Mouse (Mus musculus): ENCODE measurements around the gene Etv5. TPM values are rescaled to one million over a fixed set of nuclear protein-coding genes. Genes with fewer than 3 reads are reported as not detected.
A peak's percentile ranks its signal among the peaks of the same experiment; 100 is the strongest.

Gene Etv5
- total and polyA plus RNA-seq, 3 experiments, result 2.6 to 4.5 (median 3.5) TPM

- Histone ChIP-seq H3K9me3 (replicated peaks; ENCODE audit: low read length) (peaks cover 5% of the 10 kb centered on the region), H3K27me3 (replicated peaks) (no peaks in the 10 kb centered on the region), H3K36me3 (replicated peaks in 1 of 2; ENCODE audit: control insufficient read depth in 1 of 2, insufficient read depth in 1 of 2, low read length in 1 of 2) (no peaks in the 10 kb centered on the region), H3K4me3 (replicated peaks in 1 of 3; ENCODE audit: low read depth in 2 of 3, low read length in 2 of 3, poor library complexity in 1 of 3) (no peak overlapping the region), H3K9ac (ENCODE audit: insufficient read depth, low read depth) (no peak overlapping the region), H3K79me2 (replicated peaks; ENCODE audit: control insufficient read depth, extremely low read depth, insufficient read depth, poor library complexity, severe bottlenecking) (no peaks in the 10 kb centered on the region), H3K4me2 (ENCODE audit: insufficient read depth, low read depth, poor library complexity, severe bottlenecking) (no peak overlapping the region), H3K4me1 (ENCODE audit: control insufficient read depth in 1 of 2, insufficient read depth in 2 of 2) (peaks cover 2 to 21% of the 10 kb centered on the region in 2 experiments; a peak in 3 of 4 replicates), H3K27ac (ENCODE audit: insufficient read depth, low read depth) (no peak overlapping the region)
- dilution Hi-C loops (cut with MboI; ENCODE audit: extremely low pct_ligation_motif_present, extremely low pct_unique_long_range_greater_than_20kb, low sequenced_read_pairs) (no loop called here), in situ Hi-C loops (cut with MboI; ENCODE audit: low pct_ligation_motif_present, low pct_unique_long_range_greater_than_20kb, low sequenced_read_pairs) (no loop called here)
- TF ChIP-seq MAFK (IDR thresholded peaks at IDR 0.05; ENCODE audit: insufficient replicate concordance, low read length) (peak; percentile 98), TCF12 (IDR thresholded peaks at IDR 0.05; ENCODE audit: low read depth, low read length) (no peak)
- no peak for DNase-seq (ENCODE audit: extremely low read depth)
Measured at GRCm38 (mm10) chr16:22351194-22351593, 88.3 kb downstream of the Etv5 start.

DNA sequence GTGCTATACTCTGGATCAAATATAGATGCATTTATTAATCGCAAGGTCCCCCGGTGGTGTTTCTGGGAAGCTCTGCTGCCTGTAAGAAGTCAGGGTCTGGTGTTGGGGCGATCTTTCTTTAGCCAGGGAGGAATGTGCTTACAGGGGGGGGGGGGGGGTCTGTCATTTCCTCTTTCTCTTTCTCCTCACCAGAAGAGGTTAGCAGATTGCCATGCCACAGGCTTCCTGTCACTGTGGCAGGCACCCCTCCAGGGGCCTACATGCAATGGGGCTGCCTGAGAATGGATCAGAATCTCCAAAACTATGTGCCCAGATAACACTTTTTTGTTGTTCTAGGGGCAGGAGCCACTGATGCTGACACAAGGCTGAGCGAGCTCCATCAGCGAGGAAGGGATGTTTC lies 89.7 kb downstream of the Etv5 start:
- Histone ChIP-seq H3K4me3 (replicated peaks in 1 of 3; ENCODE audit: low read depth in 2 of 3, low read length in 2 of 3, poor library complexity in 1 of 3) (no peak overlapping the region), H3K36me3 (replicated peaks in 1 of 2; ENCODE audit: control insufficient read depth in 1 of 2, insufficient read depth in 1 of 2, low read length in 1 of 2) (no peaks in the 10 kb centered on the region), H3K4me1 (ENCODE audit: control insufficient read depth in 1 of 2, insufficient read depth in 2 of 2) (peaks cover 2 to 21% of the 10 kb centered on the region in 2 experiments; a peak in 3 of 4 replicates), H3K27ac (ENCODE audit: insufficient read depth, low read depth) (no peak overlapping the region), H3K9me3 (replicated peaks; ENCODE audit: low read length) (peaks cover 8% of the 10 kb centered on the region), H3K79me2 (replicated peaks; ENCODE audit: control insufficient read depth, extremely low read depth, insufficient read depth, poor library complexity, severe bottlenecking) (no peaks in the 10 kb centered on the region), H3K27me3 (replicated peaks) (no peaks in the 10 kb centered on the region), H3K9ac (ENCODE audit: insufficient read depth, low read depth) (no peak overlapping the region), H3K4me2 (ENCODE audit: insufficient read depth, low read depth, poor library complexity, severe bottlenecking) (no peak overlapping the region)
- DNase-seq (ENCODE audit: extremely low read depth), result no peak
- TF ChIP-seq UBTF (IDR thresholded peaks at IDR 0.05; ENCODE audit: low read depth, low read length) (no peak), ETS1 (conservative IDR thresholded peaks at IDR 0.05; ENCODE audit: low read depth, low read length) (no peak), JUN (IDR thresholded peaks at IDR 0.05; ENCODE audit: insufficient read depth, low read depth, low read length) (no peak), MAX (IDR thresholded peaks at IDR 0.05; ENCODE audit: low read length) (no peak), E2F4 (IDR thresholded peaks at IDR 0.05; ENCODE audit: insufficient replicate concordance, low read depth, low read length) (no peak), ELF1 (IDR thresholded peaks at IDR 0.05; ENCODE audit: low read depth, low read length) (no peak), ZMIZ1 (IDR thresholded peaks at IDR 0.05; ENCODE audit: low read depth, low read length) (no peak), GABPA (IDR thresholded peaks at IDR 0.05; ENCODE audit: insufficient replicate concordance, low read depth, low read length) (no peak), CHD1 (IDR thresholded peaks at IDR 0.05; ENCODE audit: low read depth, low read length) (no peak), RCOR1 (conservative IDR thresholded peaks at IDR 0.05; ENCODE audit: low read depth, low read length) (no peak), MEF2A (IDR thresholded peaks at IDR 0.05; ENCODE audit: borderline replicate concordance, low read depth, low read length) (no peak), MAFK (IDR thresholded peaks at IDR 0.05; ENCODE audit: insufficient replicate concordance, low read length) (no peak), TBP (conservative IDR thresholded peaks at IDR 0.05; ENCODE audit: low read depth, low read length) (no peak), HCFC1 (IDR thresholded peaks at IDR 0.05; ENCODE audit: low read depth, low read length) (no peak), EP300 (IDR thresholded peaks at IDR 0.05; ENCODE audit: low read length) (no peak), ZC3H11A (IDR thresholded peaks at IDR 0.05; ENCODE audit: low read depth, low read length) (no peak), CHD2 (IDR thresholded peaks at IDR 0.05; ENCODE audit: low read length) (no peak), KAT2A (IDR thresholded peaks at IDR 0.05; ENCODE audit: insufficient replicate concordance, low read length) (no peak), USF2 (conservative IDR thresholded peaks at IDR 0.05; ENCODE audit: low read depth, low read length) (no peak), NELFE (IDR thresholded peaks at IDR 0.05; ENCODE audit: low read depth, low read length) (no peak)
- dilution Hi-C loops (cut with MboI; ENCODE audit: extremely low pct_ligation_motif_present, extremely low pct_unique_long_range_greater_than_20kb, low sequenced_read_pairs) (no loop called here), in situ Hi-C loops (cut with MboI; ENCODE audit: low pct_ligation_motif_present, low pct_unique_long_range_greater_than_20kb, low sequenced_read_pairs) (no loop called here)

Measured in CH12.LX (cell line).